Mouse (Mus musculus) midbrain, embryonic 16.5 days (tissue): ENCODE results near the gene Rgs17. TPM values are rescaled to one million over a fixed set of nuclear protein-coding genes. Genes with fewer than 3 reads are reported as not detected.

Experiments used
- ATAC-seq: fragments of 200-750 bp; cut with Nextera tagmentation; 2 replicates; pipeline ENCODE4 v1.8.0; 2017; ENCODE audit warnings: moderate TSS enrichment
- H3K27ac ChIP-seq: fragments of 300-500 bp; sonication (generic); 2 replicates; pipeline ENCODE4 v1.5.1; 2014; ENCODE audit warnings: mild to moderate bottlenecking, low read length, mixed read lengths
- H3K27me3 ChIP-seq: fragments of 300-500 bp; sonication (generic); 2 replicates; pipeline ENCODE4 v1.6.1; 2014; ENCODE audit warnings: low read depth, low read length, mixed read lengths; ENCODE audit not compliant: control insufficient read depth, insufficient read depth
- H3K36me3 ChIP-seq: fragments of 300-500 bp; sonication (generic); 2 replicates; pipeline ENCODE4 v1.6.1; 2014; ENCODE audit warnings: mild to moderate bottlenecking, low read length, moderate library complexity, mixed read lengths; ENCODE audit not compliant: control insufficient read depth, insufficient read depth
- H3K4me1 ChIP-seq: fragments of 300-500 bp; sonication (generic); 2 replicates; pipeline ENCODE4 v1.6.1; 2014; ENCODE audit warnings: mild to moderate bottlenecking, low read length, mixed read lengths; ENCODE audit not compliant: control insufficient read depth, insufficient read depth
- H3K4me2 ChIP-seq: fragments of 300-500 bp; sonication (generic); 2 replicates; pipeline ENCODE4 v1.6.1; 2014; ENCODE audit warnings: mild to moderate bottlenecking, low read length, mixed read lengths
- H3K4me3 ChIP-seq: fragments of 300-500 bp; sonication (generic); 2 replicates; pipeline ENCODE4 v1.5.1; 2014; ENCODE audit warnings: low read depth, mild to moderate bottlenecking, low read length, moderate library complexity, mixed read lengths
- H3K9ac ChIP-seq: fragments of 300-500 bp; sonication (generic); 2 replicates; pipeline ENCODE4 v1.6.1; 2014; ENCODE audit warnings: low read depth, low read length, mixed read lengths
- H3K9me3 ChIP-seq: fragments of 300-500 bp; sonication (generic); replicated peaks from 2 replicates; pipeline ENCODE4 v1.6.1; 2014; ENCODE audit warnings: mild to moderate bottlenecking, low read length, mixed read lengths; ENCODE audit not compliant: control insufficient read depth, poor library complexity, severe bottlenecking
- WGBS: fragments of 180-500 bp; shearing (Covaris S2); extraction: QIAGEN DNeasy Blood & Tissue Kit; methylation state at CpG from one replicate; pipeline ENCODE4 v1.1.7; 2014; 5-methylcytosine and 5-hydroxymethylcytosine counted together
- polyA plus RNA-seq: library from polyadenylated mRNA; unstranded; fragments of >200 nt; fragmentation: Nextera tagmentation; extraction: Ambion mirVana; gene quantifications from 2 replicates; pipeline ENCODE4 v1.2.1, GENCODE M21; 2015

Gene Rgs17
- polyA plus RNA-seq, 1 experiment from 2014 or later: 35.5 TPM

GRCm38 (mm10) chr10:5802866-5803265 lies 119.3 kb downstream of the Rgs17 start:
- no peaks in the 10 kb centered on the region for H3K27me3 ChIP-seq
- H3K27ac ChIP-seq: no peak overlapping the region
- peaks cover 20% of the 10 kb centered on the region for H3K4me1 ChIP-seq
- WGBS: 22% methylated on average over 6 of the region's 6 CpGs
- 0 out of 2 replicates have a peak overlapping the region, but pooled peaks have one; percentile 34 for H3K9ac ChIP-seq
- no peak overlapping the region; the same call in 1 of the 2 replicates for H3K4me3 ChIP-seq
- no peak for ATAC-seq
- peaks cover 12% of the 10 kb centered on the region; the same call in 1 of the 2 replicates for H3K36me3 ChIP-seq
- peak overlapping the region; percentile 31 for H3K4me2 ChIP-seq
- no peaks in the 10 kb centered on the region for H3K9me3 ChIP-seq

GRCm38 (mm10) chr10:5800490-5800889 lies 121.7 kb downstream of the Rgs17 start:
- no peaks in the 10 kb centered on the region for H3K9me3 ChIP-seq
- peaks cover 12% of the 10 kb centered on the region; the same call in 1 of the 2 replicates for H3K36me3 ChIP-seq

GRCm38 (mm10) chr10:5798069-5798468 lies 124.1 kb downstream of the Rgs17 start:
- ATAC-seq: no peak
- peaks cover 6% of the 10 kb centered on the region for H3K4me1 ChIP-seq
- no peaks in the 10 kb centered on the region for H3K27me3 ChIP-seq
- H3K4me2 ChIP-seq: no peak overlapping the region
- H3K4me3 ChIP-seq: no peak overlapping the region
- peaks cover 12% of the 10 kb centered on the region; the same call in 1 of the 2 replicates for H3K36me3 ChIP-seq
- H3K9me3 ChIP-seq: no peaks in the 10 kb centered on the region
- no peak overlapping the region for H3K9ac ChIP-seq
- 82% methylated on average over 4 of the region's 4 CpGs for WGBS
- H3K27ac ChIP-seq: no peak overlapping the region

More at GRCm38 (mm10) chr10:5800490-5800889, 121.7 kb downstream of the Rgs17 start:
- no peak for ATAC-seq
- H3K27ac ChIP-seq: no peak overlapping the region
- 92% methylated on average over 1 of the region's 1 CpGs for WGBS
- H3K4me1 ChIP-seq: peaks cover 20% of the 10 kb centered on the region
- no peak overlapping the region for H3K4me2 ChIP-seq
- H3K27me3 ChIP-seq: no peaks in the 10 kb centered on the region
- H3K4me3 ChIP-seq: no peak overlapping the region
- no peak overlapping the region for H3K9ac ChIP-seq

GRCm38 (mm10) chr10:5790657-5791056 lies 131.5 kb downstream of the Rgs17 start:
- peak; percentile 76; the same call in 1 of the 2 replicates for ATAC-seq
- WGBS: 18% methylated on average over 12 of the region's 12 CpGs
- no peaks in the 10 kb centered on the region for H3K9me3 ChIP-seq

GRCm38 (mm10) chr10:5786923-5787322 lies 135.3 kb downstream of the Rgs17 start:
- Histone ChIP-seq H3K27ac (no peak overlapping the region), H3K9ac (no peak overlapping the region), H3K27me3 (no peaks in the 10 kb centered on the region), H3K4me2 (no peak overlapping the region), H3K9me3 (no peaks in the 10 kb centered on the region), H3K4me3 (no peak overlapping the region), H3K4me1 (no peaks in the 10 kb centered on the region), H3K36me3 (no peaks in the 10 kb centered on the region)
- ATAC-seq: no peak
- WGBS: 28% methylated on average over 4 of the region's 4 CpGs

More at GRCm38 (mm10) chr10:5790657-5791056, 131.5 kb downstream of the Rgs17 start:
- Histone ChIP-seq H3K27ac (no peak overlapping the region), H3K9ac (no peak overlapping the region), H3K4me3 (no peak overlapping the region), H3K27me3 (no peaks in the 10 kb centered on the region), H3K36me3 (no peaks in the 10 kb centered on the region), H3K4me2 (no peak overlapping the region), H3K4me1 (no peaks in the 10 kb centered on the region)

Other genes starting within 250 kb of the Rgs17 start
- gene Fbxo5, start 116.8 kb downstream of the Rgs17 start, polyA plus RNA-seq: 10.1 and 11.1 TPM in 2 replicates
- 7.9 and 11.1 TPM in 2 replicates for gene Mtrf1l, start 98.5 kb downstream of the Rgs17 start, polyA plus RNA-seq